Mouse (Mus musculus) testis, adult 2 months (tissue): ENCODE results near the gene Tspan31. TPM values are rescaled to one million over a fixed set of nuclear protein-coding genes. Genes with fewer than 3 reads are reported as not detected.

Experiments used
- H3K27ac ChIP-seq: fragments of 200-500 bp; 2 replicates; pipeline ENCODE4 v1.5.1; 2012; ENCODE audit warnings: low read depth, low read length; ENCODE audit not compliant: control insufficient read depth, insufficient read depth
- H3K27me3 ChIP-seq: fragments of 200-500 bp; 2 replicates; pipeline ENCODE4 v1.6.1; 2012; ENCODE audit warnings: mild to moderate bottlenecking, low read length, moderate library complexity; ENCODE audit not compliant: control insufficient read depth, insufficient read depth
- H3K36me3 ChIP-seq: fragments of 200-500 bp; 2 replicates; pipeline ENCODE4 v1.6.1; 2012; ENCODE audit warnings: mild to moderate bottlenecking, low read length; ENCODE audit not compliant: control insufficient read depth, insufficient read depth
- H3K4me1 ChIP-seq: fragments of 200-500 bp; 2 replicates; pipeline ENCODE4 v1.6.1; 2012; ENCODE audit warnings: low read length; ENCODE audit not compliant: control insufficient read depth, insufficient read depth
- H3K4me3 ChIP-seq: fragments of 200-500 bp; 2 replicates; pipeline ENCODE4 v1.5.1; 2012; ENCODE audit warnings: low read depth, mild to moderate bottlenecking, low read length, moderate library complexity, mixed read lengths; ENCODE audit not compliant: control insufficient read depth
- CTCF ChIP-seq: fragments of 200-500 bp; IDR thresholded peaks from 2 replicates; pipeline ENCODE4 v1.5.1; 2012; ENCODE audit warnings: low read depth, mild to moderate bottlenecking, inconsistent platforms, low read length, moderate library complexity; ENCODE audit not compliant: control insufficient read depth, insufficient read depth, insufficient replicate concordance
- POLR2A ChIP-seq: fragments of 200-500 bp; IDR thresholded peaks from 2 replicates; pipeline ENCODE4 v1.6.1; 2012; ENCODE audit warnings: low read depth, mild to moderate bottlenecking, inconsistent platforms, low read length, moderate library complexity; ENCODE audit not compliant: control insufficient read depth
- polyA plus RNA-seq: library from polyadenylated mRNA; depleted of rRNA; stranded (reverse); fragments of >200 nt; gene quantifications from 2 replicates; pipeline ENCODE4 v1.2.3, GENCODE M21; 2012

Tspan31 gene
- polyA plus RNA-seq, 1 experiment: 16.3 TPM

DNA sequence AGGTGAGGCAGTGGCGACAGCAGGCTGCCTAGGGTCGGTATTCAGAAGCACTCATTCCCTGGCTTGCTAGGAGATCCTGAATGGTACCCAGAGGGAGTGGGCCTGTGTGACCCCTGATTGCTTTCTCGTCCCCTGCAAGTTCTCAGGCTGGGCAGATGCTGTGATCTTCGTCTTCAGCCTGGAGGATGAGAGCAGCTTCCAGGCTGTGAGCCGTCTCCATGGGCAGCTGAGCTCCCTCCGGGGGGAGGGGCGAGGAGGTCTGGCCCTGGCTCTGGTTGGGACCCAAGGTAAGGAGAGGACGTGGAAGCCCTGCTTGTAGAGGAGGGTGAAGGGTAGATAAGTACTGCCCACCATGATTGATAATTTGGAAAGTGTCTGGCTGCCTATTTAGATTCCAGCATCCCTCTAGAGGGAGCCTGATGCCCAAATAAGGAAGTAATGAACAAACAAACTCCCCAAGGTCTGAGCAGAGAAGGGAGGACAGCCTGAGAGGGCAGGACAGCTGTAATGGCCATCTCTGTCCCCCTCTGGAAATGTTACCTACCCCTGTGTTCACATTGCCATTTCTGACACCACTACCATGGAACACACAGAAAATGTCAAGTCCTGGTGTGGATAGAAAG is 13.3 kb upstream of the Tspan31 start:
- Histone ChIP-seq H3K4me3 (no peak overlapping the region), H3K27ac (peak overlapping the region; percentile 15; the same call in 1 of the 2 replicates), H3K27me3 (peaks cover 5% of the 10 kb centered on the region), H3K36me3 (no peaks in the 10 kb centered on the region), H3K4me1 (peaks cover 16% of the 10 kb centered on the region)
- TF ChIP-seq CTCF: no peak
- no peak for TF ChIP-seq POLR2A

GRCm38 (mm10) chr10:127081996-127082620 is 12.0 kb upstream of the Tspan31 start:
- peaks cover 5% of the 10 kb centered on the region for H3K27me3 ChIP-seq
- no peaks in the 10 kb centered on the region for H3K36me3 ChIP-seq
- H3K4me3 ChIP-seq: no peak overlapping the region

GRCm38 (mm10) chr10:127080901-127081780 is 11.1 kb upstream of the Tspan31 start:
- Histone ChIP-seq H3K27ac (no peak overlapping the region; the same call in 1 of the 2 replicates), H3K4me1 (peaks cover 18% of the 10 kb centered on the region), H3K27me3 (peaks cover 5% of the 10 kb centered on the region)

More at GRCm38 (mm10) chr10:127081996-127082620, 12.0 kb upstream of the Tspan31 start:
- no peak for TF ChIP-seq POLR2A
- TF ChIP-seq CTCF: no peak
- Histone ChIP-seq H3K4me1 (peaks cover 17% of the 10 kb centered on the region), H3K27ac (no peak overlapping the region)

DNA sequence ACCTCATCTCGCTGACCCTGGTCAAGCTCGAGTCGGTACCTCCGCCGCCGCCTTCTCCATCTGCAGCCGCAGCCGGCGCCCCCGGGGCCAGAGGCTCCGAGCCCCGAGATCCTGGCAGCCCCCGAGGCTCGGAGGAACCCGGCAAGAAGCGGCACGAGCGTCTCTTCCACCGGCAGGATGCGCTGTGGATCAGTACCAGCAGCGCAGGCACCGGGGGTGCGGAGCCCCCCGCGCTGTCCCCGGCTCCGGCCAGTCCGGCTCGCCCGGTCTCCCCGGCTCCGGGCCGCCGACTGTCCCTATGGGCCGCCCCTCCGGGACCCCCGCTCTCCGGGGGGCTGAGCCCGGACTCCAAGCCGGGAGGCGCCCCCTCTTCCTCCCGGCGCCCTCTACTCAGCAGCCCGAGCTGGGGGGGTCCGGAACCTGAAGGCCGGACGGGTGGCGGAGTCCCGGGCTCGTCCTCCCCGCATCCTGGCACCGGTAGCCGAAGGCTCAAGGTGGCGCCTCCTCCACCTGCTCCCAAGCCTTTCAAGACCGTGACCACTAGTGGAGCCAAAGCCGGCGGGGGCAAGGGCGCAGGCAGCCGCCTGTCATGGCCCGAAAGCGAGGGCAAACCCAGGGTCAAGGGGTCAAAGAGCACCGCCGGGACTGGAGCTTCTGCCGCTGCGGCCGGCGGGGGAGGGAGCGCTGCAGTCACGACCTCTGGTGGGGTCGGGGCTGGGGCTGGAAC is 9.8 kb upstream of the Tspan31 start:
- H3K4me1 ChIP-seq: peaks cover 26% of the 10 kb centered on the region
- no peak overlapping the region for H3K27ac ChIP-seq

More at GRCm38 (mm10) chr10:127080901-127081780, 11.1 kb upstream of the Tspan31 start:
- Histone ChIP-seq H3K4me3 (peak overlapping the region; percentile 17; the same call in 1 of the 2 replicates), H3K36me3 (no peaks in the 10 kb centered on the region)
- TF ChIP-seq CTCF: no peak
- no peak for TF ChIP-seq POLR2A

GRCm38 (mm10) chr10:127078677-127079575 is 8.9 kb upstream of the Tspan31 start:
- peaks cover 5% of the 10 kb centered on the region for H3K27me3 ChIP-seq
- no peaks in the 10 kb centered on the region for H3K36me3 ChIP-seq
- H3K4me1 ChIP-seq: peaks cover 26% of the 10 kb centered on the region
- no peak for TF ChIP-seq POLR2A
- no peak for TF ChIP-seq CTCF
- no peak overlapping the region for H3K27ac ChIP-seq
- H3K4me3 ChIP-seq: peak overlapping the region; percentile 41; the same call in 1 of the 2 replicates

More for the DNA sequence above, 9.8 kb upstream of the Tspan31 start:
- Histone ChIP-seq H3K4me3 (peak overlapping the region; percentile 27; the same call in 1 of the 2 replicates), H3K27me3 (peaks cover 5% of the 10 kb centered on the region), H3K36me3 (no peaks in the 10 kb centered on the region)
- TF ChIP-seq POLR2A (no peak), CTCF (no peak)
